Mouse (Mus musculus): ENCODE measurements at regions not wholly inside any gene's neighbourhood (a gene's known extent, or its start where the extent isn't known, plus 50 kb on each side); places are given as distances from the start of the nearest gene placed in this dataset.
A peak's percentile ranks its signal among the peaks of the same experiment; 100 is the strongest.

DNA sequence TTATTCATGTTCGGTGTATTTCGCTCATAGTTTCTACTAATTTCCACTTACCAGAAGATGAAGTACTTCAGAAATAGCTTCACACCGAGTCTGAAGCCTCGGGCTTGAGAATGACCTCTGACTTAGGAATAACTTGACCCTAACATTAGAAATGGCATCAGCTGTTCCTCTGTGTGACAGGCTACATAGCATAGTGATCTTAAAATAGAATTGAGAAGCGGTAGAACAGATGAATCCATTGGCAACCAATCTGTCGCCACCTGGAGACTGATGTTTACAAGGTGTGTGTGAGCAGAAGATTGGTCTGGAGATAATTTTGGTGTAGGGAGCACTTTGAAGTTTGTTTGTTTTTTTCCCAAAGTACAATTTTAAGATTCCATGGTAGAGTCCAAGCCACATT lies 60.9 kb upstream of the Ahi1 start:
- Histone ChIP-seq H3K4me1 (ENCODE audit: control insufficient read depth, insufficient read depth, low read length) (0 out of 2 replicates have a peak, but pooled peaks cover 2% of the 10 kb centered on the region), H3K9ac (ENCODE audit: low read depth, low read length) (no peak overlapping the region), H3K4me3 (ENCODE audit: low read depth, low read length) (no peak overlapping the region), H3K9me3 (replicated peaks; ENCODE audit: control insufficient read depth, low read length) (no peaks in the 10 kb centered on the region), H3K27ac (ENCODE audit: low read depth, low read length) (no peak overlapping the region), H3K36me3 (ENCODE audit: control insufficient read depth, insufficient read depth, low read length) (no peaks in the 10 kb centered on the region), H3K27me3 (ENCODE audit: control insufficient read depth, insufficient read depth, low read length) (no peaks in the 10 kb centered on the region), H3K4me2 (no peak overlapping the region)
- ATAC-seq (replicated peaks; ENCODE audit: insufficient number of reproducible peaks, low FRiP score, low TSS enrichment), result no peak
- 50% methylated on average over 6 of the region's 6 CpGs for WGBS (ENCODE audit: insufficient replicate concordance)

DNA sequence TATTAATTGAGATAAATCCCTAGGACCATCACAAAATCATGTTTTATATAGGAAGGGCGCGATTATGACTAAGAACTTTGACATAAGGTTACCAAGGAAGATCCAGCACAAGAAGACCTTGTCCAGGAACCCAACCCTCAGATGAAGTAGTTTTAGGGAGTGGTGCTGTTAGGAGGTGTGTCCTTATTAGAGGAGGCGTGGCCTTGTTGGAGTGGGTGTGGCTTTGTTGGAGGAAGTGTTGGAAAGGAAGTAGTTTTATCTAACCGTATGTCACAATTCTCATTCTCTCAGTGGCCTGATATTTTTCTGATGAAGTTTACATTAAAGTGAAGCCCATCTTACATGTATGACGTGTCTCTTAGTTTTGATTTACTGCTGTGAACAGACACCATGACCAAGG lies 68.7 kb upstream of the Ahi1 start:
- Histone ChIP-seq H3K9me3 (replicated peaks; ENCODE audit: control insufficient read depth, low read length) (no peaks in the 10 kb centered on the region), H3K4me1 (ENCODE audit: control insufficient read depth, insufficient read depth, low read length) (no peaks in the 10 kb centered on the region), H3K27me3 (ENCODE audit: control insufficient read depth, insufficient read depth, low read length) (no peaks in the 10 kb centered on the region), H3K4me2 (no peak overlapping the region), H3K36me3 (ENCODE audit: control insufficient read depth, insufficient read depth, low read length) (no peaks in the 10 kb centered on the region), H3K4me3 (ENCODE audit: low read depth, low read length) (no peak overlapping the region), H3K9ac (ENCODE audit: low read depth, low read length) (no peak overlapping the region), H3K27ac (ENCODE audit: low read depth, low read length) (no peak overlapping the region)
- WGBS (ENCODE audit: insufficient replicate concordance), result 88% methylated on average over 5 of the region's 5 CpGs
- ATAC-seq (replicated peaks; ENCODE audit: insufficient number of reproducible peaks, low FRiP score, low TSS enrichment), result no peak

DNA sequence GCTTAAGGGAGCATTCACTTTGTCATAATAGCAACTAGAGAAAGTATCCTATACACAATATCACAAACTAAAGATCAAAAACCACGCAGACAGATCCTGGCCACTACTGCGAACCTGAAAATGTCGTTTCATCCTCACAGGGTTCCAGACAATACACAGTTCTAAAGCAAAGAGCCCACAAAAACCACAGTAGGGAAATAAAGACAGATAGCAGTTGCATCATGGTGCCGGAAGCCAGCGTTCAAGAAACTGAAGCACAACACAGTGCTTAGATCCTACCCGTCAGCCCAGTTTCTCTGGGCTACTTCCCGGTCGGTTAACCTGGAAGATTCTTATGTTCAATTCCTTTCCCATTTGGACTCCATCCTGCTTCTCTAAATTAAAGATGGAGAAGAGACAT lies 69.7 kb upstream of the Ahi1 start:
- ATAC-seq (replicated peaks; ENCODE audit: insufficient number of reproducible peaks, low FRiP score, low TSS enrichment), result no peak
- WGBS (ENCODE audit: insufficient replicate concordance), result 85% methylated on average over 8 of the region's 8 CpGs
- no peaks in the 10 kb centered on the region for H3K4me1 ChIP-seq (ENCODE audit: control insufficient read depth, insufficient read depth, low read length)

DNA sequence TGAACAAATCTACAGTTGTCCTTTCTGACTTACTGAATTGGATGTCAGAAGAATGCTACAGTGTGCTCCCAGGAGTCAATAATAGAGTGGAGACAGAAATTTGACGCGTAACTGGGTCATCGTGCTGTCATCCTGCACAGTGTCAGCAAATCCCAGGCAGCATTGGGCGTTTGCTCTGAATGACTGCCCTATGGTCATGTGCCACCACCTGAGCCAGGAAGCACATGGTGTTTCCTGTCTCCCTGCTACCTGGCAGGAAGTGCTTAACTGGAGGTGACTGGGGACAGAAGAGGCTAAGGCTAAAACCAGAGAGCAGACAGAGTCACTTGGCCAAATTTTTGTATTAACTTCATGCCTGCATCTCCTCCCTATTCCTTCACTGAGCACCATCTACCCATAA lies 72.1 kb upstream of the Ahi1 start:
- WGBS (ENCODE audit: insufficient replicate concordance), result 90% methylated on average over 4 of the region's 4 CpGs

More for the DNA sequence above, 69.7 kb upstream of the Ahi1 start:
- no peaks in the 10 kb centered on the region for H3K9me3 ChIP-seq (replicated peaks; ENCODE audit: control insufficient read depth, low read length)
- no peak overlapping the region for H3K4me2 ChIP-seq
- no peak overlapping the region for H3K27ac ChIP-seq (ENCODE audit: low read depth, low read length)
- H3K9ac ChIP-seq (ENCODE audit: low read depth, low read length), result no peak overlapping the region
- H3K36me3 ChIP-seq (ENCODE audit: control insufficient read depth, insufficient read depth, low read length), result no peaks in the 10 kb centered on the region
- H3K4me3 ChIP-seq (ENCODE audit: low read depth, low read length), result no peak overlapping the region
- no peaks in the 10 kb centered on the region for H3K27me3 ChIP-seq (ENCODE audit: control insufficient read depth, insufficient read depth, low read length)

DNA sequence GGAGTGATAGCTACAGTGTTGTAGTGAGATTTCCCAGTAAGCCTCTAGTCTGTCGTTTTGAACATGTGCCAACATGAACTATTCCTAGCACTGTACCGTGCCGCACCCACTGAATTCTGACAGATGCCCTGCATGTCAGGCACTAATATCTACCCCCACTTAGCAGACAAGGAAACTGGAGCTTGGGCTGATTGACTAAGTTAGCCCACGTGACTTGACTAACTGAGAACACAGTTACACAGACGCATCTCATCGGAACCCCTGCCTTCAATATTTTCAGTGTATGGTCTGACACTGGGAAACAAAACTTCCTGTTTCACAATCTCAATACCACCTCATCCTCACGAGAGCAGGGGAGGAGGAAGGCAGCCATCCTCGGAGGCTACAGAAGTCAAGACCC lies 72.9 kb upstream of the Ahi1 start:
- 67% methylated on average over 8 of the region's 8 CpGs for WGBS (ENCODE audit: insufficient replicate concordance)

More for the DNA sequence above, 72.1 kb upstream of the Ahi1 start:
- Histone ChIP-seq H3K4me2 (no peak overlapping the region), H3K4me1 (ENCODE audit: control insufficient read depth, insufficient read depth, low read length) (no peaks in the 10 kb centered on the region), H3K36me3 (ENCODE audit: control insufficient read depth, insufficient read depth, low read length) (no peaks in the 10 kb centered on the region), H3K27ac (ENCODE audit: low read depth, low read length) (no peak overlapping the region), H3K27me3 (ENCODE audit: control insufficient read depth, insufficient read depth, low read length) (no peaks in the 10 kb centered on the region), H3K4me3 (ENCODE audit: low read depth, low read length) (no peak overlapping the region), H3K9me3 (replicated peaks; ENCODE audit: control insufficient read depth, low read length) (no peaks in the 10 kb centered on the region), H3K9ac (ENCODE audit: low read depth, low read length) (no peak overlapping the region)
- no peak for ATAC-seq (replicated peaks; ENCODE audit: insufficient number of reproducible peaks, low FRiP score, low TSS enrichment)

DNA sequence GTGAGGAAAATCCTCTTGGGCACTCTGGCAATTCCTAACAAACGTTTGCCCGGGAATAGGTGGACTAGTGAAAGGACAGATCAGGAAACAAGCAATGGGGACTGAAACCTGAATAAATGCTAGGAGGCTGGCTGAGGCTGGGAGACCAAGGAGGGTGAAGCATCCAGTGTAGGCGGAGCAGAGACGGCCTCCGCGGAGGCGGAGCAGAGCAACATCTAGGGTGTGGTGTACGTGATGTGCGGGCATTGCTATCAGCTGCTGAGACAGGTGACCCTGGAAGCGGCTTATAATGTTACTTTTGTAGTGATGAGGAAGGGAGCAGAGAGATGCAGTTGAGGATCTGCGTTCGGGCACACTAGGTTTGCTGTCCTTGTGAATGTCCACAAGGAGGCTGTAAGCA lies 85.3 kb upstream of the Ahi1 start:
- no peaks in the 10 kb centered on the region for H3K27me3 ChIP-seq (ENCODE audit: control insufficient read depth, insufficient read depth, low read length)
- H3K36me3 ChIP-seq (ENCODE audit: control insufficient read depth, insufficient read depth, low read length), result no peaks in the 10 kb centered on the region
- H3K9ac ChIP-seq (ENCODE audit: low read depth, low read length), result no peak overlapping the region
- no peaks in the 10 kb centered on the region for H3K9me3 ChIP-seq (replicated peaks; ENCODE audit: control insufficient read depth, low read length)
- 74% methylated on average over 12 of the region's 12 CpGs for WGBS (ENCODE audit: insufficient replicate concordance)
- no peak overlapping the region for H3K4me2 ChIP-seq
- no peaks in the 10 kb centered on the region for H3K4me1 ChIP-seq (ENCODE audit: control insufficient read depth, insufficient read depth, low read length)
- no peak overlapping the region for H3K4me3 ChIP-seq (ENCODE audit: low read depth, low read length)
- H3K27ac ChIP-seq (ENCODE audit: low read depth, low read length), result no peak overlapping the region
- no peak for ATAC-seq (replicated peaks; ENCODE audit: insufficient number of reproducible peaks, low FRiP score, low TSS enrichment)

More for the DNA sequence above, 72.9 kb upstream of the Ahi1 start:
- no peaks in the 10 kb centered on the region for H3K9me3 ChIP-seq (replicated peaks; ENCODE audit: control insufficient read depth, low read length)
- no peak overlapping the region for H3K4me2 ChIP-seq
- H3K27ac ChIP-seq (ENCODE audit: low read depth, low read length), result no peak overlapping the region
- H3K9ac ChIP-seq (ENCODE audit: low read depth, low read length), result no peak overlapping the region
- ATAC-seq (replicated peaks; ENCODE audit: insufficient number of reproducible peaks, low FRiP score, low TSS enrichment), result no peak
- no peaks in the 10 kb centered on the region for H3K4me1 ChIP-seq (ENCODE audit: control insufficient read depth, insufficient read depth, low read length)
- no peaks in the 10 kb centered on the region for H3K27me3 ChIP-seq (ENCODE audit: control insufficient read depth, insufficient read depth, low read length)
- H3K4me3 ChIP-seq (ENCODE audit: low read depth, low read length), result no peak overlapping the region
- no peaks in the 10 kb centered on the region for H3K36me3 ChIP-seq (ENCODE audit: control insufficient read depth, insufficient read depth, low read length)

DNA sequence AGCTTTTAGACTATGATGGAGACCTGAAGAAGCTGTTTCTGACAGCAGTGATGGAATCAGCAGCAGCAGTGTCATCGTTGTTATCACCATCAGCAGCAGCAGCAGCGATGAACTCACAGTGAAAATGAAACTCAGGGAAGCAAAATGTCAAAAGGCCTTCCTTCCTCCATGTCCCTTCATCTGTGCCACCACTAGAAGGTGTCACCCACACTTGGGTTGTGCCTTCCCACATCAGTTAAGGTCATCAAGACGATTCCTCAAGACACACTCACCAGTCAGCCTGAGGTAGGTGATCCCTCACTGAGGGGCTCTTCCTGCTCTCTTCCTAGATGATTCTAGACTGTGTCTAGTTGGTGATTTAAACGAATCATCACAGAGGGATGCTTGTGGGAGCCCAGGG lies 87.3 kb upstream of the Ahi1 start:
- Histone ChIP-seq H3K4me2 (no peak overlapping the region), H3K9me3 (replicated peaks; ENCODE audit: control insufficient read depth, low read length) (no peaks in the 10 kb centered on the region), H3K4me1 (ENCODE audit: control insufficient read depth, insufficient read depth, low read length) (no peaks in the 10 kb centered on the region), H3K36me3 (ENCODE audit: control insufficient read depth, insufficient read depth, low read length) (no peaks in the 10 kb centered on the region), H3K27me3 (ENCODE audit: control insufficient read depth, insufficient read depth, low read length) (no peaks in the 10 kb centered on the region), H3K4me3 (ENCODE audit: low read depth, low read length) (no peak overlapping the region), H3K9ac (ENCODE audit: low read depth, low read length) (no peak overlapping the region), H3K27ac (ENCODE audit: low read depth, low read length) (no peak overlapping the region)
- 75% methylated on average over 4 of the region's 4 CpGs for WGBS (ENCODE audit: insufficient replicate concordance)
- no peak for ATAC-seq (replicated peaks; ENCODE audit: insufficient number of reproducible peaks, low FRiP score, low TSS enrichment)

DNA sequence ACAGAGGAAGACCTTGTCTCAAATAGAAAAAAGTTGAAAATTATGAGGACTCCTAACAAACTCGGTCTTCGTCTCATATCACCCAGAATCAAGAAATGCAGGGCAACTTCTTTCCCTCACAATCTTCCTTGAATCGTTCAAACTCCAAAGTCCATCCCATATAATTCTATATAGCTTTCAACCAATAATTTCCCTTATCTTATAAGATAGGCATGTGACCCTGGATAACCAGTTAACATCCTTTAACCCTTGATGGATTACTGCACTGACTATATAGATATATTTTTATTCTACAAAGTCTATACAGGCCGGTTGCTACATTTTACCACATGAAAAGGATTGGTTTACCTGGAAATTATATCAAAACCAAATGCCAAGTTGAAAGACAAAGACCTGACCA lies 94.9 kb upstream of the Ahi1 start:
- Histone ChIP-seq H3K36me3 (ENCODE audit: control insufficient read depth, insufficient read depth, low read length) (no peaks in the 10 kb centered on the region), H3K27me3 (ENCODE audit: control insufficient read depth, insufficient read depth, low read length) (no peaks in the 10 kb centered on the region), H3K9me3 (replicated peaks; ENCODE audit: control insufficient read depth, low read length) (no peaks in the 10 kb centered on the region), H3K4me2 (no peak overlapping the region), H3K27ac (ENCODE audit: low read depth, low read length) (no peak overlapping the region), H3K4me3 (ENCODE audit: low read depth, low read length) (no peak overlapping the region), H3K4me1 (ENCODE audit: control insufficient read depth, insufficient read depth, low read length) (peaks cover 3% of the 10 kb centered on the region; the same call in 1 of the 2 replicates), H3K9ac (ENCODE audit: low read depth, low read length) (no peak overlapping the region)
- WGBS (ENCODE audit: insufficient replicate concordance), result 85% methylated on average over 4 of the region's 4 CpGs
- ATAC-seq (replicated peaks; ENCODE audit: insufficient number of reproducible peaks, low FRiP score, low TSS enrichment), result no peak

DNA sequence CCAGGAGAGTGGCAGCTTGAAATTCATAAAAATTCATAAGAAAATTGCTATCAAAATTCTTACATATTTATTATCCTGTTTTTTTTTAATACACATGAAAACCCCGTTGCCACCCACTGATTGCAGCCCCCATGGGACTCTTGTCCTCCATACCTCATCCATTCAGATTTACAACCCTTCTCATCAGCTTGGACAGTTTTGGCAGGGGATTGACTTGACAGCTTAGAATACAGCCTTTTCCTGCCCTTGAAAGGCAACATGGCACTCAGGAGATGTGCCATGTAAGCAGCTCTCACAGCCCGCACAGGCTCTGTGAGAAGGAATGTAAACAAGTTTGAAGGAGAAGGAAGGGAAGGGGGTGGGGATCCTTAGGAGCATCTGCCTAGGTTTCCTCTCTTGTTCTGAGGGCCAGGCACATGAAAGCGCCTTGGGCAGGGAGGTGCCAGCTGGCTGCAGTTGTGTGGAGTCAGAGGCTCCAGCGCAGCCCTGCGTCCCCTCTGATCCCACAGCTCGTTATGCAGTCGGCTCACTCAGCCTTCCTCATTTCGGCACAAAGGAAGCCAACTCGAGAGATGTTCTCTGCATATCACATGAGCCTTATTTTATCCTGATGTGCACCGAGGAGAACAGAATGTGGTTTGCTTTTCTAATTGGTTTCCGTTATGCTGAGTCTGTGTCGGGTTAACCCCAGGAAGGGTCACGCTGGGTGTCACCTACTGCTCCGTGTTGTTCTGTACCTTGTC lies 97.6 kb upstream of the Ahi1 start:
- no peak for ATAC-seq (replicated peaks; ENCODE audit: insufficient number of reproducible peaks, low FRiP score, low TSS enrichment)
- Histone ChIP-seq H3K4me2 (peak overlapping the region; percentile 43), H3K9me3 (replicated peaks; ENCODE audit: control insufficient read depth, low read length) (no peaks in the 10 kb centered on the region), H3K27ac (ENCODE audit: low read depth, low read length) (no peak overlapping the region), H3K4me1 (ENCODE audit: control insufficient read depth, insufficient read depth, low read length) (peaks cover 3% of the 10 kb centered on the region; the same call in 1 of the 2 replicates), H3K27me3 (ENCODE audit: control insufficient read depth, insufficient read depth, low read length) (no peaks in the 10 kb centered on the region), H3K9ac (ENCODE audit: low read depth, low read length) (peak overlapping the region; percentile 8; the same call in 1 of the 2 replicates), H3K4me3 (ENCODE audit: low read depth, low read length) (no peak overlapping the region), H3K36me3 (ENCODE audit: control insufficient read depth, insufficient read depth, low read length) (no peaks in the 10 kb centered on the region)
- 30% methylated on average over 14 of the region's 14 CpGs for WGBS (ENCODE audit: insufficient replicate concordance)

Data from heart, embryonic 11.5 days (tissue).